ENCODE assay signal across 7 mouse cellular contexts in genomic region chr13:46517211-46517685, GRCm38 (mm10). TPM values are rescaled to one million over a fixed set of nuclear protein-coding genes. Genes with fewer than 3 reads are reported as not detected.
DNase-seq lines count a peak whose midpoint lies in the region; ATAC-seq and TF ChIP-seq lines count a peak whose summit lies in the region.

No protein-coding gene starts in this region.

- no peaks in the 10 kb centered on the region for H3K27me3 ChIP-seq in forebrain, embryonic 14.5 days (replicated peaks; ENCODE audit: control insufficient read depth, insufficient read depth, low read length)
- H3K27me3 ChIP-seq in heart, embryonic 16.5 days (ENCODE audit: control insufficient read depth, insufficient read depth, low read length) = no peaks in the 10 kb centered on the region
- no peaks in the 10 kb centered on the region for H3K27me3 ChIP-seq in stomach, postnatal 0 days (ENCODE audit: control insufficient read depth, insufficient read depth, low read length)

- DNase-seq in cerebellum, adult 18-20 months = peak; percentile 56 to 65
- DNase-seq in forebrain, embryonic 14.5 days (ENCODE audit: low spot score) = peak; percentile 47
- peak; percentile 84 to 88 for DNase-seq in left cerebral cortex, postnatal 36 days (ENCODE audit: low spot score in 2 of 2)
- no peak for DNase-seq in stomach, postnatal 0 days (ENCODE audit: low spot score)
- no peak for DNase-seq in kidney, adult 11 months
- DNase-seq in ovary, adult 18-20 months (ENCODE audit: low spot score) = no peak

- no peak for TF ChIP-seq EP300 in stomach, postnatal 0 days (optimal IDR thresholded peaks at IDR 0.05)

- H3K9ac ChIP-seq in forebrain, embryonic 14.5 days (ENCODE audit: low read length) = no peak overlapping the region
- H3K9ac ChIP-seq in heart, embryonic 16.5 days (ENCODE audit: low read length) = peak overlapping the region; percentile 43; the same call in 1 of the 2 replicates
- no peak overlapping the region for H3K9ac ChIP-seq in stomach, postnatal 0 days (ENCODE audit: low read length)

- 38% methylated on average over 4 of the region's 4 CpGs for WGBS in forebrain, embryonic 14.5 days
- WGBS in heart, embryonic 16.5 days = 20% methylated on average over 4 of the region's 4 CpGs
- 47% methylated on average over 4 of the region's 4 CpGs for WGBS in stomach, postnatal 0 days

- H3K4me2 ChIP-seq in forebrain, embryonic 14.5 days (ENCODE audit: low read length) = no peak overlapping the region
- H3K4me2 ChIP-seq in heart, embryonic 16.5 days (ENCODE audit: low read depth, low read length) = no peak overlapping the region
- no peak overlapping the region for H3K4me2 ChIP-seq in stomach, postnatal 0 days (replicated peaks; ENCODE audit: low read depth)

- H3K36me3 ChIP-seq in forebrain, embryonic 14.5 days (ENCODE audit: control insufficient read depth, insufficient read depth, low read length) = no peaks in the 10 kb centered on the region
- peaks cover 7% of the 10 kb centered on the region for H3K36me3 ChIP-seq in heart, embryonic 16.5 days (ENCODE audit: control insufficient read depth, insufficient read depth)
- H3K36me3 ChIP-seq in stomach, postnatal 0 days (ENCODE audit: control insufficient read depth, insufficient read depth, low read length) = no peaks in the 10 kb centered on the region

- H3K9me3 ChIP-seq in forebrain, embryonic 14.5 days (replicated peaks; ENCODE audit: control insufficient read depth, low read length) = no peaks in the 10 kb centered on the region
- no peaks in the 10 kb centered on the region for H3K9me3 ChIP-seq in heart, embryonic 16.5 days (replicated peaks; ENCODE audit: control insufficient read depth, low read length)
- no peaks in the 10 kb centered on the region for H3K9me3 ChIP-seq in stomach, postnatal 0 days (ENCODE audit: control insufficient read depth, low read length)

- no peak for TF ChIP-seq CTCF in stomach, postnatal 0 days (IDR thresholded peaks at IDR 0.05; ENCODE audit: low read depth)

- peaks cover 17% of the 10 kb centered on the region for H3K4me1 ChIP-seq in forebrain, embryonic 14.5 days (ENCODE audit: control insufficient read depth, insufficient read depth, low read length)
- H3K4me1 ChIP-seq in heart, embryonic 16.5 days (ENCODE audit: control insufficient read depth, insufficient read depth, low read length) = peaks cover 44% of the 10 kb centered on the region
- H3K4me1 ChIP-seq in stomach, postnatal 0 days (replicated peaks; ENCODE audit: control insufficient read depth, insufficient read depth) = no peaks in the 10 kb centered on the region

- H3K4me3 ChIP-seq in forebrain, embryonic 14.5 days (ENCODE audit: low read depth, low read length) = no peak overlapping the region
- H3K4me3 ChIP-seq in heart, embryonic 16.5 days (ENCODE audit: low read length) = no peak overlapping the region
- H3K4me3 ChIP-seq in stomach, postnatal 0 days (ENCODE audit: low read depth, low read length) = no peak overlapping the region

- ATAC-seq in forebrain, embryonic 14.5 days = peak; percentile 23; the same call in 1 of the 2 replicates
- ATAC-seq in heart, embryonic 16.5 days (replicated peaks; ENCODE audit: extremely low read depth, insufficient read depth, low FRiP score) = peak; percentile 26; the same call in 1 of the 2 replicates
- no peak for ATAC-seq in stomach, postnatal 0 days (ENCODE audit: low FRiP score, low TSS enrichment)

- intact Hi-C loops in left cerebral cortex, postnatal 36 days (cut with DNase I) = no loop called here

- no peak overlapping the region for H3K27ac ChIP-seq in forebrain, embryonic 14.5 days (ENCODE audit: low read depth, low read length)
- peak overlapping the region; percentile 97 for H3K27ac ChIP-seq in heart, embryonic 16.5 days (ENCODE audit: low read length)
- H3K27ac ChIP-seq in stomach, postnatal 0 days (replicated peaks) = no peak overlapping the region

RNA-seq across cellular contexts. Expression of gene Cap2, which starts 15.6 kb away (rescaled TPM):
- polyA plus RNA-seq in forebrain, embryonic 14.5 days (2014; fragmentation: Nextera tagmentation; extraction: Ambion mirVana) = 15.1 and 15.2 TPM in 2 replicates
- 170 and 182 TPM in 2 replicates for polyA plus RNA-seq in heart, embryonic 16.5 days (2015; fragmentation: Nextera tagmentation; extraction: Ambion mirVana)
- total RNA-seq in left cerebral cortex, postnatal 36 days (2021) = 100 to 1,000 TPM; 240 to 264 TPM
- 5.6 and 6.6 TPM in 2 replicates for polyA plus RNA-seq in stomach, postnatal 0 days (2015; fragmentation: Nextera tagmentation; extraction: Ambion mirVana)

Comparison
In these comparisons a context has a peak if more than half of its experiments do, and no peak if none do; other contexts are left out.
1. DNase-seq: peak in cerebellum, adult 18-20 months (2 of 2), forebrain, embryonic 14.5 days (single experiment) and left cerebral cortex, postnatal 36 days (2 of 2); none in stomach, postnatal 0 days (single experiment), kidney, adult 11 months (single experiment) and ovary, adult 18-20 months (single experiment).
2. RNA of gene Cap2, which starts 15.6 kb away (polyA plus RNA-seq): 170 to 182 TPM in heart, embryonic 16.5 days; 15.1 to 15.2 TPM in forebrain, embryonic 14.5 days and 5.6 to 6.6 TPM in stomach, postnatal 0 days; every median in the first group is over 10 times any median in the second.